Mouse (Mus musculus): ENCODE measurements around the gene Wdr1. TPM values are rescaled to one million over a fixed set of nuclear protein-coding genes. Genes with fewer than 3 reads are reported as not detected.

Gene Wdr1
- polyA plus RNA-seq, 1 experiment from 2014 or later, result 194 TPM

- no peak overlapping the region for H3K9ac ChIP-seq (replicated peaks; ENCODE audit: low read length)
- no peaks in the 10 kb centered on the region for H3K36me3 ChIP-seq (ENCODE audit: control insufficient read depth, insufficient read depth, low read length)
- no peak overlapping the region for H3K4me3 ChIP-seq (replicated peaks; ENCODE audit: low read depth, low read length)
- DNase-seq (no peak), ATAC-seq (ENCODE audit: low FRiP score, low TSS enrichment) (no peak)
- H3K27me3 ChIP-seq (ENCODE audit: control insufficient read depth, insufficient read depth, low read length), result no peaks in the 10 kb centered on the region
- H3K4me2 ChIP-seq (ENCODE audit: low read length), result no peak overlapping the region
- no peak overlapping the region for H3K27ac ChIP-seq (replicated peaks; ENCODE audit: low read depth, low read length)
- H3K4me1 ChIP-seq (ENCODE audit: control insufficient read depth, insufficient read depth, low read length), result no peaks in the 10 kb centered on the region
- no peaks in the 10 kb centered on the region for H3K9me3 ChIP-seq (ENCODE audit: control insufficient read depth, low read length)
These were observed 5.6 kb upstream of the Wdr1 start for GRCm38 (mm10) chr5:38568652-38569051.

- no peak overlapping the region for H3K4me3 ChIP-seq (replicated peaks; ENCODE audit: low read depth, low read length)
- no peak for DNase-seq
- H3K9ac ChIP-seq (replicated peaks; ENCODE audit: low read length), result no peak overlapping the region
- 84% methylated on average over 6 of the region's 6 CpGs for WGBS
- no peaks in the 10 kb centered on the region for H3K27me3 ChIP-seq (ENCODE audit: control insufficient read depth, insufficient read depth, low read length)
- no peaks in the 10 kb centered on the region for H3K36me3 ChIP-seq (ENCODE audit: control insufficient read depth, insufficient read depth, low read length)
- ATAC-seq (ENCODE audit: low FRiP score, low TSS enrichment), result no peak
- no peak overlapping the region for H3K27ac ChIP-seq (replicated peaks; ENCODE audit: low read depth, low read length)
- H3K4me1 ChIP-seq (ENCODE audit: control insufficient read depth, insufficient read depth, low read length), result peaks cover 13% of the 10 kb centered on the region
- no peak overlapping the region for H3K4me2 ChIP-seq (ENCODE audit: low read length)
- no peaks in the 10 kb centered on the region for H3K9me3 ChIP-seq (ENCODE audit: control insufficient read depth, low read length)
These were observed 1.8 kb upstream of the Wdr1 start for GRCm38 (mm10) chr5:38564831-38565230.

- peak overlapping the region; percentile 87 for H3K4me2 ChIP-seq (ENCODE audit: low read length)
- peaks cover 24% of the 10 kb centered on the region for H3K36me3 ChIP-seq (ENCODE audit: control insufficient read depth, insufficient read depth, low read length)
- peaks cover 15% of the 10 kb centered on the region for H3K4me1 ChIP-seq (ENCODE audit: control insufficient read depth, insufficient read depth, low read length)
- H3K27me3 ChIP-seq (ENCODE audit: control insufficient read depth, insufficient read depth, low read length), result no peaks in the 10 kb centered on the region
- H3K9me3 ChIP-seq (ENCODE audit: control insufficient read depth, low read length), result no peaks in the 10 kb centered on the region
- DNase-seq, result peak; percentile 99
- ATAC-seq (ENCODE audit: low FRiP score, low TSS enrichment), result peak; percentile 98
- under 1% methylated on average over 79 of the region's 79 CpGs for WGBS
- H3K4me3 ChIP-seq (replicated peaks; ENCODE audit: low read depth, low read length), result peak overlapping the region; percentile 96
- peak overlapping the region; percentile 89 for H3K27ac ChIP-seq (replicated peaks; ENCODE audit: low read depth, low read length)
- H3K9ac ChIP-seq (replicated peaks; ENCODE audit: low read length), result peak overlapping the region; percentile 78
These were observed 1.5 kb downstream of the Wdr1 start for GRCm38 (mm10) chr5:38561426-38562024.

- peak; percentile 56 for DNase-seq
- H3K27ac ChIP-seq (replicated peaks; ENCODE audit: low read depth, low read length), result peak overlapping the region; percentile 89
- H3K4me1 ChIP-seq (ENCODE audit: control insufficient read depth, insufficient read depth, low read length), result peaks cover 15% of the 10 kb centered on the region
- peak overlapping the region; percentile 87 for H3K4me2 ChIP-seq (ENCODE audit: low read length)
- peak overlapping the region; percentile 78 for H3K9ac ChIP-seq (replicated peaks; ENCODE audit: low read length)
- peak; percentile 48 for ATAC-seq (ENCODE audit: low FRiP score, low TSS enrichment)
- H3K4me3 ChIP-seq (replicated peaks; ENCODE audit: low read depth, low read length), result peak overlapping the region; percentile 96
- H3K27me3 ChIP-seq (ENCODE audit: control insufficient read depth, insufficient read depth, low read length), result no peaks in the 10 kb centered on the region
- H3K36me3 ChIP-seq (ENCODE audit: control insufficient read depth, insufficient read depth, low read length), result peaks cover 31% of the 10 kb centered on the region
- no peaks in the 10 kb centered on the region for H3K9me3 ChIP-seq (ENCODE audit: control insufficient read depth, low read length)
- WGBS, result 1% methylated on average over 41 of the region's 41 CpGs
These were observed 2.2 kb downstream of the Wdr1 start for GRCm38 (mm10) chr5:38560586-38561425.

- Histone ChIP-seq H3K4me2 (ENCODE audit: low read length) (no peak overlapping the region), H3K4me3 (replicated peaks; ENCODE audit: low read depth, low read length) (no peak overlapping the region), H3K4me1 (ENCODE audit: control insufficient read depth, insufficient read depth, low read length) (peaks cover 15% of the 10 kb centered on the region), H3K36me3 (ENCODE audit: control insufficient read depth, insufficient read depth, low read length) (peaks cover 44% of the 10 kb centered on the region), H3K27ac (replicated peaks; ENCODE audit: low read depth, low read length) (no peak overlapping the region), H3K27me3 (ENCODE audit: control insufficient read depth, insufficient read depth, low read length) (no peaks in the 10 kb centered on the region), H3K9ac (replicated peaks; ENCODE audit: low read length) (no peak overlapping the region), H3K9me3 (ENCODE audit: control insufficient read depth, low read length) (no peaks in the 10 kb centered on the region)
- ATAC-seq (ENCODE audit: low FRiP score, low TSS enrichment), result no peak
- DNase-seq, result no peak
- 89% methylated on average over 5 of the region's 5 CpGs for WGBS
These were observed 4.2 kb downstream of the Wdr1 start for GRCm38 (mm10) chr5:38558831-38559230.

GRCm38 (mm10) chr5:38557811-38558210 is 5.2 kb downstream of the Wdr1 start:
- Histone ChIP-seq H3K27me3 (ENCODE audit: control insufficient read depth, insufficient read depth, low read length) (no peaks in the 10 kb centered on the region), H3K9ac (replicated peaks; ENCODE audit: low read length) (no peak overlapping the region), H3K36me3 (ENCODE audit: control insufficient read depth, insufficient read depth, low read length) (peaks cover 44% of the 10 kb centered on the region), H3K27ac (replicated peaks; ENCODE audit: low read depth, low read length) (no peak overlapping the region), H3K9me3 (ENCODE audit: control insufficient read depth, low read length) (no peaks in the 10 kb centered on the region), H3K4me3 (replicated peaks; ENCODE audit: low read depth, low read length) (no peak overlapping the region), H3K4me2 (ENCODE audit: low read length) (no peak overlapping the region), H3K4me1 (ENCODE audit: control insufficient read depth, insufficient read depth, low read length) (peaks cover 15% of the 10 kb centered on the region)
- no peak for DNase-seq
- no peak for ATAC-seq (ENCODE audit: low FRiP score, low TSS enrichment)
- 96% methylated on average over 4 of the region's 4 CpGs for WGBS

- H3K27me3 ChIP-seq (ENCODE audit: control insufficient read depth, insufficient read depth, low read length), result no peaks in the 10 kb centered on the region
- 90% methylated on average over 3 of the region's 3 CpGs for WGBS
- no peak overlapping the region for H3K4me3 ChIP-seq (replicated peaks; ENCODE audit: low read depth, low read length)
- H3K4me1 ChIP-seq (ENCODE audit: control insufficient read depth, insufficient read depth, low read length), result peaks cover 11% of the 10 kb centered on the region
- DNase-seq (no peak), ATAC-seq (ENCODE audit: low FRiP score, low TSS enrichment) (no peak)
- peaks cover 51% of the 10 kb centered on the region for H3K36me3 ChIP-seq (ENCODE audit: control insufficient read depth, insufficient read depth, low read length)
- H3K9me3 ChIP-seq (ENCODE audit: control insufficient read depth, low read length), result no peaks in the 10 kb centered on the region
- H3K4me2 ChIP-seq (ENCODE audit: low read length), result no peak overlapping the region
- no peak overlapping the region for H3K27ac ChIP-seq (replicated peaks; ENCODE audit: low read depth, low read length)
- no peak overlapping the region for H3K9ac ChIP-seq (replicated peaks; ENCODE audit: low read length)
These were observed 6.6 kb downstream of the Wdr1 start for GRCm38 (mm10) chr5:38556406-38556805.

GRCm38 (mm10) chr5:38553953-38554352 is 9.1 kb downstream of the Wdr1 start:
- ATAC-seq (ENCODE audit: low FRiP score, low TSS enrichment), result no peak
- Histone ChIP-seq H3K4me2 (ENCODE audit: low read length) (no peak overlapping the region), H3K9ac (replicated peaks; ENCODE audit: low read length) (no peak overlapping the region), H3K4me3 (replicated peaks; ENCODE audit: low read depth, low read length) (no peak overlapping the region), H3K27me3 (ENCODE audit: control insufficient read depth, insufficient read depth, low read length) (no peaks in the 10 kb centered on the region), H3K4me1 (ENCODE audit: control insufficient read depth, insufficient read depth, low read length) (no peaks in the 10 kb centered on the region; the same call in 1 of the 2 replicates), H3K27ac (replicated peaks; ENCODE audit: low read depth, low read length) (no peak overlapping the region), H3K36me3 (ENCODE audit: control insufficient read depth, insufficient read depth, low read length) (peaks cover 69% of the 10 kb centered on the region), H3K9me3 (ENCODE audit: control insufficient read depth, low read length) (no peaks in the 10 kb centered on the region)
- WGBS, result 75% methylated on average over 3 of the region's 3 CpGs
- no peak for DNase-seq

- H3K9ac ChIP-seq (replicated peaks; ENCODE audit: low read length), result no peak overlapping the region
- WGBS, result 94% methylated on average over 4 of the region's 4 CpGs
- H3K36me3 ChIP-seq (ENCODE audit: control insufficient read depth, insufficient read depth, low read length), result peaks cover 69% of the 10 kb centered on the region
- no peak overlapping the region for H3K4me3 ChIP-seq (replicated peaks; ENCODE audit: low read depth, low read length)
- H3K27me3 ChIP-seq (ENCODE audit: control insufficient read depth, insufficient read depth, low read length), result no peaks in the 10 kb centered on the region
- DNase-seq, result no peak
- no peaks in the 10 kb centered on the region for H3K4me1 ChIP-seq (ENCODE audit: control insufficient read depth, insufficient read depth, low read length)
- no peak overlapping the region for H3K4me2 ChIP-seq (ENCODE audit: low read length)
- H3K27ac ChIP-seq (replicated peaks; ENCODE audit: low read depth, low read length), result no peak overlapping the region
- no peak for ATAC-seq (ENCODE audit: low FRiP score, low TSS enrichment)
- H3K9me3 ChIP-seq (ENCODE audit: control insufficient read depth, low read length), result no peaks in the 10 kb centered on the region
These were observed 9.5 kb downstream of the Wdr1 start for GRCm38 (mm10) chr5:38553491-38553890.

Measured in midbrain, embryonic 14.5 days (tissue).